Mouse (Mus musculus) frontal cortex, adult 2 months (tissue): ENCODE measurements around the gene Fscn2. TPM values are rescaled to one million over a fixed set of nuclear protein-coding genes. Genes with fewer than 3 reads are reported as not detected.
"Not testable (repeated sequence)": the region's sequence is repeated elsewhere in the genome, so short reads cannot be mapped to it uniquely, and the experiment has no call there.

Experiments
- DNase-seq, 2 experiments: peaks; one replicate each; pipeline ENCODE4 v3.0.0; 2022; ENCODE audit warnings: low spot score in 1 of 2; ENCODE audit errors: extremely low spot score in 1 of 2
- polyA plus RNA-seq: library from polyadenylated mRNA; depleted of rRNA; stranded (reverse); fragments of >200 nt; gene quantifications from 2 replicates; pipeline ENCODE4 v1.2.3, GENCODE M21; 2012

Gene Fscn2
- polyA plus RNA-seq, 1 experiment = 0.82 TPM

- no peak for DNase-seq
Observed at GRCm38 (mm10) chr11:120345067-120345681, 16.2 kb upstream of the Fscn2 start.

GRCm38 (mm10) chr11:120346383-120347034 lies 14.8 kb upstream of the Fscn2 start:
- not testable (repeated sequence) for DNase-seq

GRCm38 (mm10) chr11:120347301-120347700 lies 14.0 kb upstream of the Fscn2 start:
- no peak for DNase-seq

GRCm38 (mm10) chr11:120347791-120348683 lies 13.3 kb upstream of the Fscn2 start, which contains the start of gene Actg1:
Actg1 (minus strand) TSS chr11:120348542.
- DNase-seq = peak in 1 of 2 experiments; percentile 83

- no peak for DNase-seq
Observed at GRCm38 (mm10) chr11:120348684-120349370, 12.5 kb upstream of the Fscn2 start.

- DNase-seq = no peak
Observed at GRCm38 (mm10) chr11:120349371-120349985, 11.9 kb upstream of the Fscn2 start.

GRCm38 (mm10) chr11:120349986-120350702 lies 11.2 kb upstream of the Fscn2 start:
- peak in 1 of 2 experiments; percentile 70 for DNase-seq

GRCm38 (mm10) chr11:120350711-120351110 lies 10.6 kb upstream of the Fscn2 start:
- no peak for DNase-seq

- no peak for DNase-seq
Observed at GRCm38 (mm10) chr11:120351250-120352092, 9.9 kb upstream of the Fscn2 start.

- not testable (repeated sequence) for DNase-seq
Observed at GRCm38 (mm10) chr11:120352093-120352350, 9.3 kb upstream of the Fscn2 start.

- DNase-seq = no peak
Observed at GRCm38 (mm10) chr11:120352571-120353290, 8.6 kb upstream of the Fscn2 start.

GRCm38 (mm10) chr11:120353500-120354303 lies 7.6 kb upstream of the Fscn2 start:
- DNase-seq = peak in 1 of 2 experiments; percentile 50

- no peak for DNase-seq
Observed at GRCm38 (mm10) chr11:120354304-120355276, 6.7 kb upstream of the Fscn2 start.

GRCm38 (mm10) chr11:120355277-120356039 lies 5.9 kb upstream of the Fscn2 start:
- DNase-seq = no peak

- DNase-seq = no peak
Observed at GRCm38 (mm10) chr11:120356319-120356840, 5.0 kb upstream of the Fscn2 start.
